Mouse (Mus musculus) embryo, embryonic 11.5 days (tissue): ENCODE measurements around the gene Ghrhr.

Source experiments
- DNase-seq: peaks from one replicate; pipeline ENCODE4 v3.0.0-alpha.2; 2012; ENCODE audit warnings: low read depth, low spot score

The Ghrhr gene

DNA sequence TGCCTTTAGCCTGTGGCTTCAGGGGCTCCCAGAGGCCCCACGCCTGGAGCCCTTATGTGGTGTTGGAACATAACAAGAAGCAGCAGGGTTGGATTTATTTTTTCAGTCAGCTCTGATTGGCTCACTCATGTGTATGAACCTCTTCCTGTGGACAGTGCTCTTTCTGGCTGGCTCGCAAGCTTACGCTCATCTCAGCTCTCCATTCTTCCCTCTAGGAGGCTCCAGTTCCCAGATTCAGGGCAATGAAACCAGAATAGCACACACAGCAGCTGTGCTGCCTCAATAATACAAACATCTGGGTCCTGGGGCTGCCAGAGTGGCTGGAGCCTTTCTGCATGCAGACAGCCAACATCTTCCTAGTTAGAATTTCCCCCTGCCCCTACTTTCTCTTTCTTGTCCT, 20.1 kb downstream of the Ghrhr start:
- DNase-seq, result no peak

- DNase-seq, result no peak
These were observed 20.5 kb downstream of the Ghrhr start for GRCm38 (mm10) chr6:55396622-55397041.

DNA sequence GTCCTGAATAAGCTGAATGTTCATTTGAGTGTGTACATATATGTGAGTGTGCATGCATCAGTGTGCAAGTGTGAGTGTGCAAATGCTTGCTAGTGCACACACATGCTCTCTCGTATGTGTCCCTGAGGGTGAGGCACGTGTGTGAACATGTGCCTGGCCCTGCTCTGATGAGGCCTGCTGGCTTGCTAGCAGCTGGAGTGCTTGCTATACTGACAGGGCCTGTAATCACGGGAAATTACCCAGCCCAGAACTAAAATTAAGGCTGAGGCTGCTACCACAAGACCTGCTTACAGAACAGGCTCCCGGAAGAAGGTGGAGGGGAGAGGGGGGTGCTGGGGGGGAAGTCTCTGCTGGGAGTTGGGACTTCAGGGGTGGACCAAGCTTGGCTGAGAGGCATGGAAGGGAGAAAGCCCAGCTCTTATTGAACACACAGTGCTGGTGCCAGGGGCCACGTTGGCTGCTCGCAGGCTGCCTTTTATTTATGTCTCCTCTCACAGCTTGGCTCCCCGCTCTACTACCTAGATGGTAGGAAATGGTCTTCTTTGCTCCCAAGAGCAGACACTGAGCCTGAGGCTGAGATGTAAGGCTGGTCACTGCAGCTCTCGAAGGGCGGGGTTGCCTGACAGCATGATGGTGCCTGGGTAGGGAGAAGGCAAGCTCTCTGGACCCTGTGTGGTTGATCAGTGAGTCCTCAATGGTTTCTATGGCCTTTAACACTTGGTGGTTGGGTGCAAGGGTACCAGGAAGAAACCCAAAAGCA, 23.0 kb downstream of the Ghrhr start:
- DNase-seq, result no peak

- no peak for DNase-seq
These were observed 23.8 kb downstream of the Ghrhr start for GRCm38 (mm10) chr6:55399910-55400309.

GRCm38 (mm10) chr6:55402041-55402776, 26.1 kb downstream of the Ghrhr start:
- no peak for DNase-seq

DNA sequence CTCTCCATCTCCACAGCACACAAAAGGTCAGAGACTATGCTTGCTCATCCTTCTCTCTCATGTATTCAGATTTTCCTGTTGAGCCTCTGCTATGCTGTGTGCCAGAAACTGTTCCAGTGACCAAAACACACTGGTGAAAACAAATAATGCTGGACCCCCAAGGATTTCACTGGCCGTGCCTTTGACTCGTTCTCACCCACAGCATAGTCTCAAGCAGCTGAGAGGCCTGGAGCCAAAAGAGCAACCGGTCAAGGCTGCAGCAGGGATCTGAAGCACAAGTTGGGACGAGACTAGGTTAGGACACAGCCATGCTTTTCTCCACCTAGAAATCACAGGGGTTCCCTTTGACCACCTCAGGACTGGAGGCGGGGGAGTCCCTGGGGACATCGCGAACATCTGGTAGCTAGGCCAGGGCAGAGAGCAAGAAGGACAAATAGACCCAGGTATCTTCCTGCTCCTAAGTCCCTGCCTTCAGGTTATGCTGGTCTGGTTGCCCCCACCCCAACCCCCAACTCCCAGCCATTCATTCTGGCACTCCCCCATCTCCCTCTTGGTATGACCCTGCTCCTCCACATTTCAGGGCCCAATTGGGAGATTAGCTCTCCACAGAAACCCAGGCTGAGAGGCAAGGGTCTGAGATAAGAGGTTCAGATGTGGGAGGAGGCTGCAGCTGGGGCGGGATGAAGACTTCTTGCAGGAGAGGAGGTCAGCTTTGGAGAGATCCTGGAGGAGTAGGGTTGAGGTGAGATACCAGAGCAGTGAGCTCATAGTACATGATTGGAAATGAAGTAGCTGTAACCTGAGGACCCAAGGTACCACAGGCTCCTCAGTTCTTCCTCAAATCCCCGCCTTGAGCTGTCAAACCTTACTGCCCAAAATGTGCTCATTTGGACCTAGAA, 27.6 kb downstream of the Ghrhr start:
- DNase-seq, result no peak

GRCm38 (mm10) chr6:55404421-55404990, 28.4 kb downstream of the Ghrhr start:
- DNase-seq, result no peak

DNA sequence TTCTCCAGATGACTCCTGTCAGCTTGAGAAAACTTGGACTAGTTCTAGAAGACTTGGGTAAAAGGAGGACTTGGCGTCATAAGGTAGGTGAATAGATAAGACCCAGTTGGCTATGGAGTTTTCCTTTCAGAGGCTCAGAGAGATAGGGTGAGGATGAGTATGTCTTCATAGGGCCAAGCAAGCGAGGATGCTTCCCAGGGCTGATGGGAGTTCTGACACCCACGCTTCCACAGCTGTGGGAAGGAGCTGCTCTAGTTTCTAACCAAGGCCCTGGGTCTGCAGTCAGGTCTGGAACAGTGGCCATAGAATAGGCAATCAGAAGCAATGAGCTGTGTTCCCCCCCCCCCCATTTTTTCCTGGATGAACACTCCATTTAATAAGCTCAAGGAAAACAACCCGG, 31.2 kb downstream of the Ghrhr start:
- no peak for DNase-seq

GRCm38 (mm10) chr6:55410119-55410775, 34.2 kb downstream of the Ghrhr start:
- no peak for DNase-seq

- DNase-seq, result no peak
These were observed 34.9 kb downstream of the Ghrhr start for GRCm38 (mm10) chr6:55410977-55411376.

GRCm38 (mm10) chr6:55416202-55416601, 40.1 kb downstream of the Ghrhr start:
- no peak for DNase-seq

DNA sequence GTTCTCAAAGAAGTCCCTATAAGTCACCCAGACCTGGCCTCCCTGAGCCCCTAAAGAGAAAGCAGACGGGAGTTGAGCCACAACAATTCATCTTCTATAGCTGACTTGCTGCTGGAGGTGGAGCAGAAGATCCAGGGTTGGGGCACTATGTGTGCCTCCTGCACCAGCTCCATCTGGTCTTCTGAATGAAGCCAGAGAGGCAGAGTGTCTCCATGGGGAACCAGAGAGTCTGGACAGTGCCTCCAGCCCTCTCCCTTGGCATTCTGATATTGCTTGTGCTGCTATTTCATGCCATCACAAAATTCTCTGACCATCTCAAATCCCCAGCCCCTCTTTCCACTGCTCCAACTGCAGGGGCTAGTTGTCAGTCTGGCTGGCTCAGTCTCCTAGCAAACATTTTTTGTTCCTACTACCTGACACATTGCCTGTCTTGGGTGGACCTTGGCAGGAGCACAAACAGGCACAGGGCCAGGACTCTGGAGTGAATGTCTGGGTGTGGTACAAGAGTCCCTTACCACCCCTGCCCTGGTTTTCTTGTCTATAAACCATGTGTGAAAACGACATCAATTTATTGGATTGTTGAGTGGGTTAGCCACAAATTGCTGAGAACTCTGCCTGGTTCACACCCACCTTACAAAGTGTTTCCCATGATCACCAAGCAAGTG, 42.8 kb downstream of the Ghrhr start:
- DNase-seq, result no peak

DNA sequence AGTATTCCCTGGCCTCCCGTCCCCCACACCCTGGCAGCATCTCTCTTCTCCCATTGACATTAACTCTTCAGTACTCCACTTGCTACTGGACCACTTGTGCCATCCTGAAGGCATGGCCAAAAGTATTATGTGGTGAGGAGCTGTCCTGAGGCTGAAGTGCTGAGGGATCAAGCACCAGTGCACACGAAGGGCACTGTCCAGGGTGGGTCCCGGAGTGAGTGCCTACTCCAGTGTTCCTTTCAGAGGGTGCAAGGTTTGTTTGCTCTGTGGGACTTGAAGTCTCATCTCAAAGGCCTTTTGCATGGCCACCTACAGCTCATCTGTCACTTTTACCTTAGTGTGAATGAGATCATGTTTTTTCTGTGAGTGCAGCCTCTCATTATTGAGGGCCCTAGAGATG, 44.3 kb downstream of the Ghrhr start:
- no peak for DNase-seq

- no peak for DNase-seq
These were observed 44.8 kb downstream of the Ghrhr start for GRCm38 (mm10) chr6:55420869-55421361.

DNA sequence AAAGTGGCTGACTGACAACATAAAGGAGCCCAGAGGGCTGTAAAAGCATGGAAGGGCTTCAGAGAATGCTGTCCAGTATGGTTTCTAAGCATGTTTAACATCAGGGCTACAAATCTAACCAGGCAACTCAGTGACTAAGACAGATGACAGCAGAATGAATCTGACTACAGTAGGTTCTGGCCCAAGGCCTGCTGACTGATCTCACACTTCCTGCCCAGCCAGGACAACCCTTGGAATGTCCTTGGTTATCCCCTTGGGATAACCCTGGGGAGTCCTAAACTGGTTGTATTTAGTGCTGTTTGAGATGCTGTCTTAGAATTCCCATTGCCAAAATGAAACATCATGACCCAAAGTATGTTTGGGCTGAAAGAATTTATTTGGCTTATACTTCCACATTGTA, 56.0 kb downstream of the Ghrhr start:
- DNase-seq, result no peak

GRCm38 (mm10) chr6:55434360-55434759, 58.3 kb downstream of the Ghrhr start:
- DNase-seq, result no peak

DNA sequence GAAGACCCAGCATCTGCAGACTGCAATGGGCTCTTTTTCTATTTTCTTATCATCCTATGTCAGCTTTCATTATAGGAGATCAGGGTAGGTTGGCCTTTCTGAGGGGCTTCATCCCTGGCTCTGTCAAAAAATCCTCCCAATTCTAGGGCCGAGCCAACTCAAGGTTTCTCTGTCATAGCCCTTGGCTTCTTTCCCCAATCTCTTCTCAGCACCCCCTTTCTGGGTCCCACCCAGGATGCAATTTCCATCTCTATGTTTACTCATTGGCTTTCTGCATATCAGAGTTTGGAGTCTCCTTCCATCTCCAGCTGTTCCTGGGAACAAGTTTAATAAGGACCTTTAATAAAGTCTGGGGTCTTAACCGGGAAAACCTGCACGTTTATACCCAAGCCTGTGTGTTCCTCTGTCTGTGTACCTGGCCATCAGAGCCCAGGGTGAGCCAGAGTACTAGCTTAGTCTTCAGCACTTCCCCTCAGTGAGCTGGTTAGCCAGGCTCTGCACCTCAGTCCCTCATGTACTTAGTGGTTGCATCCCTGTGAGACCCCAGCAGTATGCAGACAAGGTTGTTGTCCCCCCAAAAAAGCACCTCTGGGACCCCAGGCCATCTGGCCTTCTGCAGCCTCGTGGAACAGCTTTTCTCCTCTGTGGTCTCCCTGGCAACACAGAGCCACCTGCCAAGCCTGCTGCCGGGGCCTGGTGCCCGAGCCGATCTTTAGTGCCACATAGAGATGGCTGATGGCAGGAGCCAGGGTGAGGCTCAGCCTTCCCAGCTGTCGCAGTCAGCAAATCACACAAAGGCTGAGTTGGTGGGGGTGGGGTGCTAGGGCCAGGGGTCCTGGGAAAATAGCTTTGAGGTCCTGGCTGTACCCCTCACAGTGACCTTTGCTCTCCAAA, 59.4 kb downstream of the Ghrhr start:
- DNase-seq, result no peak

- DNase-seq, result no peak
These were observed 61.8 kb downstream of the Ghrhr start for GRCm38 (mm10) chr6:55437919-55438318.
